Mouse (Mus musculus) embryonic fibroblast, embryonic 13.5 days (primary cell): Measurements from ENCODE around the gene Itpk1. TPM values are rescaled to one million over a fixed set of nuclear protein-coding genes. Genes with fewer than 3 reads are reported as not detected.

ENCODE experiments used
- H3K27ac ChIP-seq: 2 replicates; pipeline ENCODE4 v1.5.1; 2012; ENCODE audit warnings: low read length, control low read depth, inconsistent platforms; ENCODE audit not compliant: insufficient read depth
- H3K4me1 ChIP-seq: 2 replicates; pipeline ENCODE4 v1.6.1; 2011; ENCODE audit warnings: low read length; ENCODE audit not compliant: control insufficient read depth, insufficient read depth
- H3K4me3 ChIP-seq: 2 replicates; pipeline ENCODE4 v1.5.1; 2011; ENCODE audit warnings: mild to moderate bottlenecking, control low read depth, low read length; ENCODE audit not compliant: insufficient read depth
- CTCF ChIP-seq: IDR thresholded peaks from 2 replicates; pipeline ENCODE4 v1.5.1; 2011; ENCODE audit warnings: mild to moderate bottlenecking, control low read depth, low read length, moderate library complexity, borderline replicate concordance; ENCODE audit not compliant: insufficient read depth
- POLR2A ChIP-seq: IDR thresholded peaks from 2 replicates; pipeline ENCODE4 v1.6.1; 2011; ENCODE audit warnings: low read depth, mild to moderate bottlenecking, control low read depth, low read length, moderate library complexity
- polyA plus RNA-seq: library from polyadenylated mRNA; stranded (reverse); fragments of >200 nt; gene quantifications from 2 replicates; pipeline ENCODE4 v1.2.4, GENCODE M21; 2011; ENCODE audit warnings: low read depth; ENCODE audit not compliant: missing spikeins, insufficient read length

Gene Itpk1
- polyA plus RNA-seq, 1 experiment = 5.0 TPM

DNA sequence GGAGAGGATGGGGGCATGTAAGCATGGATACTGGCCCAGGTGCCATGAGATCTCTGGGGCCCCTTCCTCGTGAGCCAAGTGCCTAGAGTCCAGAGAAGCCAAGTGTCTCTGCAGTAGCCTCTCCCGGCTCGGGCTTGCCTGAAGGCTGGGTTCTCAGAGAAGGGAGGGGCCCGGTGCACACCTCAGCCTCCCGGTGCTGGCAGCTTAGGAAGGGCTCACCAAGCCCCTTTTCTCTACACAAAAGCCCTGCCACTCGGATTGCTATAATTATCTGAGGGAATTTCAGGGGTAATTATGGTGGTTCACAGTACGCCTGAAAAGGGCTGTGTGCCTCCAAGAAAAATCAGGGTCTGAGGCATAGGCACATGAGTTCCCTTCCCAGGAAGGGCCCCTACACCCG lies 102.9 kb downstream of the Itpk1 start:
- H3K4me1 ChIP-seq = peaks cover 3% of the 10 kb centered on the region
- TF ChIP-seq CTCF (no peak), POLR2A (no peak)
- no peak overlapping the region for H3K27ac ChIP-seq
- H3K4me3 ChIP-seq = no peak overlapping the region

GRCm38 (mm10) chr12:102600345-102600744 lies 104.4 kb downstream of the Itpk1 start:
- TF ChIP-seq POLR2A (no peak), CTCF (no peak)
- Histone ChIP-seq H3K4me1 (peaks cover 3% of the 10 kb centered on the region), H3K4me3 (no peak overlapping the region), H3K27ac (no peak overlapping the region)

DNA sequence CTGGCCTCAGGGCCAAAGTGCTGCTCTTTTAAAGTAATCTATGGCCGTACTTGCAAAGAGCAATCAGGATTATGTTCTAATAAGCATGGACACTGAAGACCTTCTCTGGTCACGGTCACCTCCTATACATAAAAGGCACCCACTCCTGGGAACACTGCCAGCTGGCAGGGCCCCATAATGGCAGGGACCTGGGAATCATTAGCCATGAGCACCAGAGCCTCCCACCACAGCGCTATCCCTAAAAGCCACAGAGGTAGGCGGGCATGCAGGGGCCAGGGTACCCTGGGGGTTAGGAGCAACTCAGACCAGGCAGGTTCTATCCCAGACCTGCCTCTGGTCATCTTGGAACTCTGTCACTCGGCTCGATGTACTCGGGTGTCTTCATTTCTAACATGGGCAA lies 104.9 kb downstream of the Itpk1 start:
- Histone ChIP-seq H3K4me1 (peaks cover 3% of the 10 kb centered on the region), H3K4me3 (no peak overlapping the region), H3K27ac (no peak overlapping the region)
- TF ChIP-seq CTCF (no peak), POLR2A (no peak)

GRCm38 (mm10) chr12:102598535-102598934 lies 106.2 kb downstream of the Itpk1 start:
- Histone ChIP-seq H3K4me3 (no peak overlapping the region), H3K4me1 (peaks cover 7% of the 10 kb centered on the region), H3K27ac (no peak overlapping the region)
- no peak for TF ChIP-seq POLR2A
- no peak for TF ChIP-seq CTCF

DNA sequence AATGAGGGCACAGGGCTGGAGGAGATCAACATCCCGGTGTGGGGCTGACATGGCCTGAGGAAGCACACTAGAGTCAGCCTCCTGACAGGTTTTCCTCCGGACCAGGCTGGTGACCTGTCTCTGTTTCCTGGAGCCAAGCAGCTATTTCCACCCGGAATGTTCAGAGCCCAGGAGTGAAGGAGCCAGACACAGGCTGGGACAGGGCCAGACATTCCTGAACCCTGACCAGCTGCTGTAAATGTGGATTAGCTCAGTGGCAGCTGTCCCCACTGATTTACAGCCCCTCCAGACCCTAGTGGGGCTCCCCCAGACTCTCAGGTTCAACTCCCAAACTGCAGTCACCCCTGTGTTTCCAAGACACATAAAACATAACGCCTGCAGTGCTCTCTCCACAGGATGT lies 107.3 kb downstream of the Itpk1 start:
- TF ChIP-seq CTCF (no peak), POLR2A (no peak)
- Histone ChIP-seq H3K27ac (no peak overlapping the region), H3K4me3 (no peak overlapping the region), H3K4me1 (peaks cover 7% of the 10 kb centered on the region)

- no peak overlapping the region for H3K4me3 ChIP-seq
- TF ChIP-seq POLR2A (no peak), CTCF (no peak)
- H3K27ac ChIP-seq = no peak overlapping the region
- H3K4me1 ChIP-seq = peaks cover 7% of the 10 kb centered on the region
Observed at GRCm38 (mm10) chr12:102596410-102596809, 108.3 kb downstream of the Itpk1 start.

- Histone ChIP-seq H3K4me3 (no peak overlapping the region), H3K27ac (no peak overlapping the region), H3K4me1 (peaks cover 3% of the 10 kb centered on the region)
- TF ChIP-seq CTCF (no peak), POLR2A (no peak)
Observed at GRCm38 (mm10) chr12:102594627-102595026, 110.1 kb downstream of the Itpk1 start.

- H3K4me1 ChIP-seq = peaks cover 3% of the 10 kb centered on the region
- no peak overlapping the region for H3K4me3 ChIP-seq
- no peak overlapping the region for H3K27ac ChIP-seq
- TF ChIP-seq CTCF = no peak
- no peak for TF ChIP-seq POLR2A
Observed at GRCm38 (mm10) chr12:102593699-102594098, 111.0 kb downstream of the Itpk1 start.

DNA sequence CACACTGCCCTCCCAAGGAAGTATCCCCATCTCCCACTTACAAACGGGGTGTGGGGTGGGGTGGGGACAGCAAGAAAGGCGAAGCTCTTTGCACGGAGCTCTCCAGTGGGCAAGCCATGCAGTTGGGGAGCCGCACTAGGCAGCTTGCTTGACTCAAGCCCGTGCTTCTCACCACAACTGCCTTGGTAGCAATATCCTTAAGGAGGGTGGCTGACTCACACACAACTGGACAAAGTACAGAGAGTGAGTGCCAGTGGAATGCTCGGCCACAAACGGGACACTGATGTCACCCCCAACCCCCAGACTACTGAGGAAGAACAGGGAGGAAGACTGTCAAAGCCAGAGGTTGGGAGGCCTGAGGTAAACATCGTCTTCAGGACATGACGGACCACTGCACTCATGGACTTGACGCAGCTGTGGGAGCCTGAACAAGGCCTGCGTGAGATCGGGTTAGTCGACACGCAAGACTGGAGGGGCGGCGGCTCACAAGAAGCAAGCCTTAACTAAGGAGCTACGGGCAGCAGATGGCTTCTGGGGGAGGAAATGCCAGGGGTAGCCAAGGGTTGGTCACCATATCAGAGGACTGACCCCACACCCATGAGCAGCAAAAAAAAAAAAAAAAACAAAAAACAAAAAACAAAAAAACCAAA lies 113.9 kb downstream of the Itpk1 start:
- no peak for TF ChIP-seq POLR2A
- TF ChIP-seq CTCF = no peak
- H3K4me1 ChIP-seq = peaks cover 7% of the 10 kb centered on the region; the same call in 1 of the 2 replicates
- H3K27ac ChIP-seq = no peak overlapping the region
- H3K4me3 ChIP-seq = no peak overlapping the region

- Histone ChIP-seq H3K4me1 (peaks cover 6% of the 10 kb centered on the region), H3K4me3 (no peak overlapping the region), H3K27ac (no peak overlapping the region)
- no peak for TF ChIP-seq POLR2A
- no peak for TF ChIP-seq CTCF
Observed at GRCm38 (mm10) chr12:102587106-102587505, 117.6 kb downstream of the Itpk1 start.

GRCm38 (mm10) chr12:102586286-102586881 lies 118.3 kb downstream of the Itpk1 start:
- TF ChIP-seq POLR2A = no peak
- no peak for TF ChIP-seq CTCF
- no peak overlapping the region for H3K4me3 ChIP-seq
- no peak overlapping the region for H3K27ac ChIP-seq
- H3K4me1 ChIP-seq = peaks cover 12% of the 10 kb centered on the region
